Mouse (Mus musculus) liver, adult 2 months (tissue): ENCODE results near the gene Vti1a.

Source experiments
- CTCF ChIP-seq: fragments of 200-500 bp; IDR thresholded peaks from 2 replicates; pipeline ENCODE4 v1.5.1; 2011; ENCODE audit warnings: low read depth, low read length, control low read depth
- POLR2A ChIP-seq: fragments of 200-500 bp; IDR thresholded peaks from 2 replicates; pipeline ENCODE4 v1.6.1; 2011; ENCODE audit warnings: low read length, control low read depth; ENCODE audit not compliant: insufficient read depth; ENCODE audit errors: extremely low read depth

GRCm38 (mm10) chr19:55316901-55317300, 806 bp downstream of the Vti1a start:
- TF ChIP-seq CTCF (no peak), POLR2A (no peak)
